Mouse (Mus musculus) midbrain, embryonic 16.5 days (tissue): ENCODE measurements around the gene Arhgap22. TPM values are rescaled to one million over a fixed set of nuclear protein-coding genes. Genes with fewer than 3 reads are reported as not detected.

Source experiments
- ATAC-seq: fragments of 200-750 bp; cut with Nextera tagmentation; 2 replicates; pipeline ENCODE4 v1.8.0; 2017; ENCODE audit warnings: moderate TSS enrichment
- H3K27ac ChIP-seq: fragments of 300-500 bp; sonication (generic); 2 replicates; pipeline ENCODE4 v1.5.1; 2014; ENCODE audit warnings: mild to moderate bottlenecking, low read length, mixed read lengths
- H3K27me3 ChIP-seq: fragments of 300-500 bp; sonication (generic); 2 replicates; pipeline ENCODE4 v1.6.1; 2014; ENCODE audit warnings: low read depth, low read length, mixed read lengths; ENCODE audit not compliant: control insufficient read depth, insufficient read depth
- H3K36me3 ChIP-seq: fragments of 300-500 bp; sonication (generic); 2 replicates; pipeline ENCODE4 v1.6.1; 2014; ENCODE audit warnings: mild to moderate bottlenecking, low read length, moderate library complexity, mixed read lengths; ENCODE audit not compliant: control insufficient read depth, insufficient read depth
- H3K4me1 ChIP-seq: fragments of 300-500 bp; sonication (generic); 2 replicates; pipeline ENCODE4 v1.6.1; 2014; ENCODE audit warnings: mild to moderate bottlenecking, low read length, mixed read lengths; ENCODE audit not compliant: control insufficient read depth, insufficient read depth
- H3K4me2 ChIP-seq: fragments of 300-500 bp; sonication (generic); 2 replicates; pipeline ENCODE4 v1.6.1; 2014; ENCODE audit warnings: mild to moderate bottlenecking, low read length, mixed read lengths
- H3K4me3 ChIP-seq: fragments of 300-500 bp; sonication (generic); 2 replicates; pipeline ENCODE4 v1.5.1; 2014; ENCODE audit warnings: low read depth, mild to moderate bottlenecking, low read length, moderate library complexity, mixed read lengths
- H3K9ac ChIP-seq: fragments of 300-500 bp; sonication (generic); 2 replicates; pipeline ENCODE4 v1.6.1; 2014; ENCODE audit warnings: low read depth, low read length, mixed read lengths
- H3K9me3 ChIP-seq: fragments of 300-500 bp; sonication (generic); replicated peaks from 2 replicates; pipeline ENCODE4 v1.6.1; 2014; ENCODE audit warnings: mild to moderate bottlenecking, low read length, mixed read lengths; ENCODE audit not compliant: control insufficient read depth, poor library complexity, severe bottlenecking
- WGBS: fragments of 180-500 bp; shearing (Covaris S2); extraction: QIAGEN DNeasy Blood & Tissue Kit; methylation state at CpG from one replicate; pipeline ENCODE4 v1.1.7; 2014; 5-methylcytosine and 5-hydroxymethylcytosine counted together
- polyA plus RNA-seq: library from polyadenylated mRNA; unstranded; fragments of >200 nt; fragmentation: Nextera tagmentation; extraction: Ambion mirVana; gene quantifications from 2 replicates; pipeline ENCODE4 v1.2.1, GENCODE M21; 2015

Arhgap22 gene
- polyA plus RNA-seq, 1 experiment from 2014 or later: 2.6 TPM

DNA sequence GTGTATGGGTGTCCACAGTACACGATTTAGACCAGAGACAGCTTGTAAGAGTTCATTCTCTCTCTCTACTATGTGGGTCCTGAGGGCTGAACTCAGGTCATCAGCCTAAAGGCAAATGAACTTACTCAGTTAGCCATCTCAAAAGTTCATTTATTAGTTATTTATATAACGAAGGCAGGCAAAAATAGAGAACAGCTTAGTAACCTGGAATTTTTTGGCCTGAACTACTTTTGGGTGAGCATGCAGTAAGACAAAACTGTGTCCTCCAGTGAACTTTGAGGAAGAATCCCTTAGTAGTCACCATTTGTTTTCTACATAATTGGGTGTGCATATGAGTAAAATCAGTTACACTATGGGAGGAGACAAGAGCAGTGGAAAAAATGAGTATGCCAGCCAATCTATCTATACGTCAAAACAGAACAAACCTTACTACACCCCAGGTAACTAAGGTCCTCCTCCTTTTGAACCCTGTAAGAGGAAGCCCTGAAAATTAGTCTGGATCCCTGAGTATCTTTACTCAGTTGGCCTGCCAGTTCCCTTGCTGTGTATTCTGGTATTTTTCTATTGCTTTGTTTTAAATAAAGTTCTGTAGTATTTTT is 204.6 kb downstream of the Arhgap22 start:
- Histone ChIP-seq H3K27me3 (no peaks in the 10 kb centered on the region), H3K4me1 (no peaks in the 10 kb centered on the region), H3K27ac (no peak overlapping the region), H3K36me3 (no peaks in the 10 kb centered on the region), H3K4me2 (no peak overlapping the region), H3K9me3 (no peaks in the 10 kb centered on the region), H3K4me3 (no peak overlapping the region), H3K9ac (no peak overlapping the region)
- WGBS: 96% methylated on average over 3 of the region's 3 CpGs
- no peak for ATAC-seq

Other genes with a start within 250 kb of the Arhgap22 start
- gene Lrrc18, start 222.6 kb upstream of the Arhgap22 start, polyA plus RNA-seq: 0.51 and 0.58 TPM in 2 replicates
- 0.06 and 0.45 TPM in 2 replicates for gene Wdfy4, start 28.5 kb upstream of the Arhgap22 start, polyA plus RNA-seq
- 31.2 and 35.1 TPM in 2 replicates for gene Mapk8, start 233.1 kb downstream of the Arhgap22 start, polyA plus RNA-seq